Mouse (Mus musculus): Measurements from ENCODE around the gene Hist1h2bf. TPM values are rescaled to one million over a fixed set of nuclear protein-coding genes. Genes with fewer than 3 reads are reported as not detected.
"Not testable (repeated sequence)": the region's sequence is repeated elsewhere in the genome, so short reads cannot be mapped to it uniquely, and the experiment has no call there.

Hist1h2bf gene
- polyA plus RNA-seq, 1 experiment from 2014 or later = not detected

DNA sequence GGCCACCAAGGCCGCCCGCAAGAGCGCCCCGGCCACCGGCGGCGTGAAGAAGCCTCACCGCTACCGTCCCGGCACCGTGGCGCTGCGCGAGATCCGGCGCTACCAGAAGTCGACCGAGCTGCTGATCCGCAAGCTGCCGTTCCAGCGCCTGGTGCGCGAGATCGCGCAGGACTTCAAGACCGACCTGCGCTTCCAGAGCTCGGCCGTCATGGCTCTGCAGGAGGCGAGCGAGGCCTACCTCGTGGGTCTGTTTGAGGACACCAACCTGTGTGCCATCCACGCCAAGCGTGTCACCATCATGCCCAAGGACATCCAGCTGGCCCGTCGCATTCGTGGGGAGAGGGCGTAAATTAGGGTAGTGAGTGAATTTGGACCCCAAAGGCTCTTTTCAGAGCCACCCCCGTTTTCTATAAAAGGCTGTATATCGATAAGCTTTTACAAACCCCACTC is 1.9 kb upstream of the Hist1h2bf start:
- Histone ChIP-seq H3K27ac (replicated peaks) (peak overlapping the region; percentile 77), H3K4me3 (replicated peaks) (peak overlapping the region; percentile 41), H3K4me2 (peak overlapping the region; percentile 71), H3K9ac (replicated peaks) (peak overlapping the region; percentile 56), H3K4me1 (peaks cover 32% of the 10 kb centered on the region)
- not testable (repeated sequence) for ATAC-seq (ENCODE audit: low FRiP score); H3K27me3 ChIP-seq (replicated peaks); H3K9me3 ChIP-seq (replicated peaks); H3K36me3 ChIP-seq
- 1% methylated on average over 9 of the region's 40 CpGs for WGBS

DNA sequence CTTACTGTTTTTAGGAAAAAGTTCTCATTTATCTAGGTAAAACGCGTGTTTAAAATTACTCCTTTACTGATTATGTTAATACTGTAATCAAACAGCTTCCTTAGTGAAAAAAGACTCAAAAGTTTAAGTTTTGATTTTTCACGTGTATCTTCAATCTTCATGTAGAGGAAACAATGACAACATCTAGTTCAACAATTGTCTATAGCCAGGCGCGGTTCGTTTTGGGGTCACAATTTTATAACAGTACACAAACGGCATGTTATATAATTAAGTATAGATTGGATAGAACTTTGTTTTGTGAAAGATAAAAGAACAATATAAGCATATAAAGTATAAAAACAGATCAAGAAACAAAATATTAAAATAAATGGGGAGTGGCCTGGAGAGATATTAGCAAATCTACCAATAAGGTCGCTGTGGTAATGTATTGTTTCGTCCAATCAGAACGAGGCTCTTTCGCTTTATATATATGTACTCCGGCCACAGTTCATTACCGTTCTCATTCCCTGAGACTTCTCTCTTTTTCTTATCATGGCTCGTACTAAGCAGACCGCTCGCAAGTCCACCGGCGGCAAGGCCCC is 1.4 kb upstream of the Hist1h2bf start, which contains the start of gene Hist1h3d:
Gene Hist1h3d, plus strand, starts transcription at position 493 of the 581 bp plus-strand sequence.
- Histone ChIP-seq H3K4me3 (replicated peaks) (peak within 1 kb of the TSS; percentile 41), H3K27ac (replicated peaks) (peak within 1 kb of the TSS; percentile 81), H3K27me3 (replicated peaks) (no peaks in the 10 kb centered on the region), H3K4me1 (peaks cover 32% of the 10 kb centered on the region), H3K4me2 (peak within 1 kb of the TSS; percentile 71), H3K9me3 (replicated peaks) (no peaks in the 10 kb centered on the region), H3K9ac (replicated peaks) (peak within 1 kb of the TSS; percentile 56), H3K36me3 (no peaks in the 10 kb centered on the region)
- WGBS = under 1% methylated on average over 18 of the region's 18 CpGs
- ATAC-seq (ENCODE audit: low FRiP score) = peak; percentile 46

DNA sequence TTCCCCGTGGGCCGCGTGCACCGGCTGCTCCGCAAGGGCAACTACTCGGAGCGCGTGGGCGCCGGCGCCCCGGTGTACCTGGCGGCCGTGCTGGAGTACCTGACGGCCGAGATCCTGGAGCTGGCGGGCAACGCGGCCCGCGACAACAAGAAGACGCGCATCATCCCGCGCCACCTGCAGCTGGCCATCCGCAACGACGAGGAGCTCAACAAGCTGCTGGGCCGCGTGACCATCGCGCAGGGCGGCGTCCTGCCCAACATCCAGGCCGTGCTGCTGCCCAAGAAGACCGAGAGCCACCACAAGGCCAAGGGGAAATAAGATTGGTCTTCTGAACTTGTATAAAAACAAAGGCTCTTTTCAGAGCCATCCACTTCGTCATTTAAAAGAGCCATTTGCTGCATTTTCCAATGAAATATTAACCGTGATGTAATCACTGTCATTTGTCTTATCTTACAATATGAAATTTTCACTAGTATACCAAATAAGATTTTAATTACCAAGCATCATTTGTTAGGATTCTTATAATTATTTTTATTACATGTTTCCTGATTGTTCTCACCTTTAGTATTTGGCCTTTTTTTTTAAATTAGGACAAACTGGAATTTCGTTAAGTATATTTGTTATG is 662 bp upstream of the Hist1h2bf start:
- peak overlapping the region; percentile 35 for H3K4me3 ChIP-seq (replicated peaks)
- peak overlapping the region; percentile 86 for H3K27ac ChIP-seq (replicated peaks)
- peak overlapping the region; percentile 71 for H3K4me2 ChIP-seq
- peaks cover 37% of the 10 kb centered on the region for H3K4me1 ChIP-seq
- not testable (repeated sequence) for H3K36me3 ChIP-seq; H3K9me3 ChIP-seq (replicated peaks); H3K27me3 ChIP-seq (replicated peaks)
- 0% methylated on average over 7 of the region's 39 CpGs for WGBS
- H3K9ac ChIP-seq (replicated peaks) = 0 out of 2 replicates have a peak overlapping the region, but pooled peaks have one; percentile 28
- peak; percentile 4; the same call in 1 of the 2 replicates for ATAC-seq (ENCODE audit: low FRiP score)

DNA sequence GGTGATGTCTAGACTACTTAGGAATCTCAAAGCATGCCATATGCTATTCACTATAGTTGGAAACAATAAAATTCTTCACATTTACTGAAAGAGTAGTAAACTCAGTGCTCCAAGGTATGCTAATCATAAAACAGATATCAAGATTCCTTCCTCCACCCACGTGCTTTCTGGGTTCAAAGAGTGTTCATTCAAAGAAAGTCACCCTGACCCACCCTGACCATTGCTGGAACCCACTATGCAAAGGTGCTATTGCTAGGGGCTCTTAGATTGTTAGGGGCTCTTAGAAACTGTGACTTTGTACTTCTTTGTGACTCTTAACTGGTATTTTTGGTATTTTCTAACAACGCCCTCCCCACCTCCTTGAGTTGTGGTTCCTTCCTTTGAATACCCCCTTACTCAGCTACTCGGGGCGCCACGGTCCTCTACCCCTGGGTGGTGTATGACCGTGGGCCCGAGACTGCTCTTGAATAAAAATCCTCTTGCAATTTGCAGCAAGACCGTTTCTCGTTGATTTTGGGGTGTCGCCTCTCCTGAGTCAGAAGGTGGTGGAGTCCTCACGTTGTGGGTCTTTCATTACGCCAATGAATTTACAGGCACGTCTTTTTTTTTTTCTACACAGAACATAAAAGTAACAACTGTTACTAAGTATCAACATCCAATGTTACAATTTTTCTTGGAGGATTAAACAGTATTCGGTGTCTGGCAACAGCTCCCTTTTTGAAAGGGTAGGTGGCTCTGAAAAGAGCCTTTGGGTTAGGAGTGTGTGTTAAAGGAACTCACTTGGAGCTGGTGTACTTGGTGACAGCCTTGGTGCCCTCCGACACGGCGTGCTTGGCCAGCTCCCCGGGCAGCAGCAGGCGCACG is 730 bp downstream of the Hist1h2bf start:
- H3K9ac ChIP-seq (replicated peaks); ATAC-seq (ENCODE audit: low FRiP score); H3K36me3 ChIP-seq; H3K9me3 ChIP-seq (replicated peaks); H3K27me3 ChIP-seq (replicated peaks): not testable (repeated sequence)
- H3K4me3 ChIP-seq (replicated peaks) = peak overlapping the region; percentile 35
- H3K4me2 ChIP-seq = peak overlapping the region; percentile 71
- WGBS = 12% methylated on average over 20 of the region's 20 CpGs
- peak overlapping the region; percentile 86 for H3K27ac ChIP-seq (replicated peaks)
- H3K4me1 ChIP-seq = peaks cover 40% of the 10 kb centered on the region

DNA sequence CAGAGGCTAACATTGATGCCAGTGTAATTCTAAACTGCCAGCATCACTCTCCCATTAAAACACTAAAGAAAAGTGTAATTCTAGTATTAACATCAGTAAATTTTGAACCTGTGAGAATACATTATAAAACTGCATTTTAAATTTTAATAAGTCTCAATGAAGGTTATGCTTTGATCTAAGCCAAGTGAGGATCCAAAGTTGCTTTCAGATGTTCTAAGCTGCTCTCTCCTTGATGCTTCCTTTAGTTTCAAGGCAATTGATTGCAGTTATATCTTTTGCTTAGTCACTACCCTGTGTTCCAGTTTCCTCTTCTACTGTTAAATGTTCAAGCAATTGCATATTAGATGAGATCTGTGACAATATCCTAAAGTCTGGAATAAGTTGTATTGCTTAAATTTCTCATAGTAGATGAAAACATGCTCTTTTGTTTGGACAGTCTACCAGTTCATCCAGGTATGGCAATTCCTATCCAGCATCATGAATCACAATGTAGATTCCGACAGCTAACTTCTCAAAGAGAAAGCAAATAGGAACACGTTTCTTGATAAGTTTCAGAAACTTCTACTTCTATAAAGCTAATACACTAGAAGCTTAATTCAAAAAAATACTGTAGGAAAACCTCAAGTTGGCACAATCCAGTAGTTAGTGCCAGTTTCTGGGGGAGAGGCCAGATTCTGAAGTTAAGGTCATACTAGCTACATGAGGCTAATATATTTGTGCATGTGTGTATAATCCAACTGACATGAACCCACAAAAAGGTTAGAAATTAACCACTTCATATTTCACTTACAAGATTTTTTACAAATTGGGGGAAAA is 1.6 kb downstream of the Hist1h2bf start:
- peak overlapping the region; percentile 53 for H3K9ac ChIP-seq (replicated peaks)
- no peaks in the 10 kb centered on the region for H3K27me3 ChIP-seq (replicated peaks)

DNA sequence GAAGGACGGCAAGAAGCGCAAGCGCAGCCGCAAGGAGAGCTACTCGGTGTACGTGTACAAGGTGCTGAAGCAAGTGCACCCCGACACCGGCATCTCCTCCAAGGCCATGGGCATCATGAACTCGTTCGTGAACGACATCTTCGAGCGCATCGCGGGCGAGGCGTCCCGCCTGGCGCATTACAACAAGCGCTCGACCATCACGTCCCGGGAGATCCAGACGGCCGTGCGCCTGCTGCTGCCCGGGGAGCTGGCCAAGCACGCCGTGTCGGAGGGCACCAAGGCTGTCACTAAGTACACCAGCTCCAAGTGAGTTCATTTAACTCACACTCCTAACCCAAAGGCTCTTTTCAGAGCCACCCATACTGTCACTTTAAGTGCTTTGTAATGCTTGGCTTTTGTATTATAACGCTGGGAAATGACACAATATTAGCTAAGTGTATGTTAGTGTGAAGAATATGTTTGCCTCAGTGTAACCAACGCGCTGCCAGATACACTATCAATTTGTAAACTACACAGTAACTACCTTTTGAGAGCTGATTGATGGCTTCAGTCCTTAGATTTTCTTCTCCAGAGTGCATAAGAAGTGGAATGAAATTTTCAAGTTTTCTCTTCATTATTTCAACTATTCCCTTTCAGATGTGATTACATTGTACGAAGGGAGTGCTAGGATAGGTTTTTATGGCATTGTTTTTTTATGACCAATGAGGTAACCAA is 2.3 kb downstream of the Hist1h2bf start:
- Histone ChIP-seq H3K4me2 (peak overlapping the region; percentile 71), H3K4me1 (peaks cover 36% of the 10 kb centered on the region), H3K9ac (replicated peaks) (peak overlapping the region; percentile 53), H3K4me3 (replicated peaks) (peak overlapping the region; percentile 44), H3K27ac (replicated peaks) (peak overlapping the region; percentile 94)
- H3K9me3 ChIP-seq (replicated peaks); ATAC-seq (ENCODE audit: low FRiP score); H3K27me3 ChIP-seq (replicated peaks); H3K36me3 ChIP-seq: not testable (repeated sequence)
- WGBS = 0% methylated on average over 15 of the region's 34 CpGs

More for the DNA sequence above, 1.6 kb downstream of the Hist1h2bf start:
- H3K4me3 ChIP-seq (replicated peaks) = peak overlapping the region; percentile 44
- WGBS = 47% methylated on average over 2 of the region's 2 CpGs
- H3K27ac ChIP-seq (replicated peaks) = peak overlapping the region; percentile 94
- H3K4me1 ChIP-seq = peaks cover 40% of the 10 kb centered on the region
- ATAC-seq (ENCODE audit: low FRiP score) = no peak
- no peaks in the 10 kb centered on the region for H3K9me3 ChIP-seq (replicated peaks)
- H3K36me3 ChIP-seq = no peaks in the 10 kb centered on the region
- H3K4me2 ChIP-seq = peak overlapping the region; percentile 71

DNA sequence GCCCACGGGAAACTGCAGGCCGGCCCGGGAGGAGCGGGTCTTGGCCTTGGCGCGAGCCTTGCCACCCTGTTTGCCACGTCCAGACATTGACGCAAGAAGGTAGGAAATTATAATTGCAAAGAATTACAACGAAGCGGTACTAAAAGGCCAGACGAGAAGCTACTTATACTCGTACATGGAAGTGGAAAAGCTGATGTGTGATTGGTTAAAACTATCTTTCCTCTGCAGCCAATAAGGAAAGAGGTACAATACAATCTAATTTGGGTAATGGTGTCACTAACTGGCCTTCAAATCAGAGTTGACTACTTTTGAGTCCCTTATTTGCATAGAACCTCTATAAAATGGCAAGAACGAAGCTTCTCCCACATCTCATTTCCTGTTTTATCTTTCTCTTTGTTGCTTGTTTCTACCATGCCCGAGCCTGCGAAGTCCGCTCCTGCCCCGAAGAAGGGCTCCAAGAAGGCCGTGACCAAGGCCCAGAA is 2.9 kb downstream of the Hist1h2bf start, which contains the start of the genes Hist1h2ae and Hist1h2bg:
Gene Hist1h2ae, minus strand, starts transcription at position 199 of the 482 bp plus-strand sequence.
Gene Hist1h2bg, plus strand, starts transcription at position 375 of the 482 bp plus-strand sequence.
- Histone ChIP-seq H3K27me3 (replicated peaks) (no peaks in the 10 kb centered on the region), H3K4me3 (replicated peaks) (peak within 1 kb of the TSS; percentile 44), H3K9ac (replicated peaks) (peak within 1 kb of the TSS; percentile 53), H3K4me2 (peak within 1 kb of the TSS; percentile 71), H3K36me3 (no peaks in the 10 kb centered on the region), H3K9me3 (replicated peaks) (no peaks in the 10 kb centered on the region), H3K4me1 (peaks cover 30% of the 10 kb centered on the region), H3K27ac (replicated peaks) (peak within 1 kb of the TSS; percentile 94)
- WGBS = under 1% methylated on average over 18 of the region's 18 CpGs
- ATAC-seq (ENCODE audit: low FRiP score) = peak; percentile 92

DNA sequence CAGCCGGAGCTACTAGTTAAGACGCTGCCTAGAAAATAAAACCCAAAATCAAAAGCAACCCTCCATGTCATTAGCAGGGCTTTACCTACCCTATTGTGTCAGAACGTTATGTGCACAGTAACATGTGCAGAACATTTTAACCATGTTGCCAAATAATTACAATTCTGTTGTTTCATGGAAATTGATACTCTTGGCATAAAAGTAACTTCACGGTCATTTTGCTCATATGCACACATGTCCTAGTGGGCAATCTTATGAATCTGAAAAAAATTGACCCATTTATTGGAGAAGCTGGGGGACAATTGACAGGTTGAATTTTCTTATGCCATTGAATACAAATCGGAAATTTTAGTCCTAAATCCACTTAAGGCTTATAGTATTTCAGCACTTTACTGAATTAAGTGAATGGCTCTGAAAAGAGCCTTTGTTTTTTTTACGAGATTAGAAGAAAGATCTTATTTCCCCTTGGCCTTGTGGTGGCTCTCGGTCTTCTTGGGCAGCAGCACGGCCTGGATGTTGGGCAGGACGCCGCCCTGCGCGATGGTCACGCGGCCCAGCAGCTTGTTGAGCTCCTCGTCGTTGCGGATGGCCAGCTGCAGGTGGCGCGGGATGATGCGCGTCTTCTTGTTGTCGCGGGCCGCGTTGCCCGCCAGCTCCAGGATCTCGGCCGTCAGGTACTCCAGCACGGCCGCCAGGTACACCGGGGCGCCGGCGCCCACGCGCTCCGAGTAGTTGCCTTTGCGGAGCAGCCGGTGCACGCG is 3.6 kb downstream of the Hist1h2bf start:
- peaks cover 29% of the 10 kb centered on the region for H3K4me1 ChIP-seq
- ATAC-seq (ENCODE audit: low FRiP score) = peak; percentile 12
- peak overlapping the region; percentile 44 for H3K9ac ChIP-seq (replicated peaks)
- H3K27ac ChIP-seq (replicated peaks) = peak overlapping the region; percentile 94
- H3K4me2 ChIP-seq = peak overlapping the region; percentile 71
- under 1% methylated on average over 19 of the region's 41 CpGs for WGBS
- H3K36me3 ChIP-seq; H3K27me3 ChIP-seq (replicated peaks); H3K9me3 ChIP-seq (replicated peaks): not testable (repeated sequence)
- H3K4me3 ChIP-seq (replicated peaks) = peak overlapping the region; percentile 44

DNA sequence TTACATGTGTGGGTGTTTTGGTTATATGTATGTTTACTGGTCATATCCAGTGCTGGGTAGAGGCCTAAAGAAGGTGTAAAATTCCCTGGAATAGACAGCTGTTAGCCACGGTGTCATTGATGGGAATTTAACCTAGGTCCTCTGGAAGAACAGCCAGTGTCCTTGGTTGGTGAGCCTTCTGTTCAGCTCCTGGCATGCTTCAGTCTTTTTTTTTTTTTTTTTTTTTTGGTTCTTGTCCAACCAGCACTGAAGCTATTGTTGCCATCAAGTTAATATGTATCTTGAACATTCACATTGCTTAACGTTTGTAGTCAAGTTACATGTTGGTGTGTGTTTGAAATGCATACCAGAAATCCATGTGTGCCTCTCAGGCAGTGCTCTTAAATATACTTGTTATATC is 9.5 kb downstream of the Hist1h2bf start:
- no peak for ATAC-seq (ENCODE audit: low FRiP score)
- 95% methylated on average over 2 of the region's 2 CpGs for WGBS
- Histone ChIP-seq H3K9me3 (replicated peaks) (no peaks in the 10 kb centered on the region), H3K9ac (replicated peaks) (no peak overlapping the region), H3K4me3 (replicated peaks) (no peak overlapping the region), H3K4me2 (no peak overlapping the region), H3K36me3 (no peaks in the 10 kb centered on the region), H3K27ac (replicated peaks) (peak overlapping the region; percentile 97), H3K4me1 (peaks cover 10% of the 10 kb centered on the region; the same call in 1 of the 2 replicates), H3K27me3 (replicated peaks) (no peaks in the 10 kb centered on the region)
